Mouse (Mus musculus): ENCODE data around the gene Ttc30a2.
"Not testable (repeated sequence)": the region's sequence is repeated elsewhere in the genome, so short reads cannot be mapped to it uniquely, and the experiment has no call there.

Ttc30a2 gene

DNA sequence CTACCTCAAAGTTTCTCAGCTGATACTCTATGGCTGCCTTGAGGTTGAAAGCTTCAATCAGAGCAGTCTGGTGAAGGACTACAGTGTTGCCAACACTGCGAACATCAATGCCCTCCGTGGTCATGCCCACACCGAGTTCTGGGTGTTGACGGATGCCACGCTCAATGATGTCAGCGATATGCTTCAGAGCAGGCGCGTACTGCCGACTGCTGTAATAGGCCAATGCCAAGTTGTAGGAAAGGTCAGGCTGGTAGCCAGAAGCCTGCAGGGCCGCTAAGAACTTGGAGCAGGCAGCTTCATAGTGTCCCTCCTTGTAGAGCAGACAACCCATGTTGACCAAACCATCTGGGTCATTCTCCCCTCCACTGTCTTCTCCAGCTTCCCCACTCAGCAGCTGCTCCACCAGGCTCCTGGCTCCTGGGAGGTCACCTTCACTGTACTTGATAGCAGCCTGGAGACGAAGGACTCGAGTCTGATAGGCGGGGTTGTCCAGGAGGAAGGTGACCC, 3.0 kb upstream of the Ttc30a2 start:
- DNase-seq, result not testable (repeated sequence)

DNA sequence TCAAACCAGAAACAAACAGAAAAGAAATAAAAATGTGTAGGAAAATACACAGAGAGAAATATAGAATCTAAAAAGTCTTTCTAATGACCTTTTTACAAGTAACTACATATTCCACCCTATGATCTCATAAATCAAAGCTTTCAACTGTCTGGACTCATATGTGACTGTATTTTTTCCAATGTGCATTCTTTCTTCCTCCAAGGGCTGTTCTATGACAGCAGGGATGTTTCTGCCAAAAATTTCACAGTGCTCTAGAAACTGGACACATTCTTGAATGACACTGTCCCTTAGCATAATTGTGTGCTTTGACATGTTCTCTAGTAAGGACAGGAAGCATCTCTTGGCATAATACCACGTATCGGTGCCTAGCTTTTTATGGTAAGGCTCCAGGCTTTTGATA, 1.9 kb downstream of the Ttc30a2 start:
- not testable (repeated sequence) for DNase-seq

DNA sequence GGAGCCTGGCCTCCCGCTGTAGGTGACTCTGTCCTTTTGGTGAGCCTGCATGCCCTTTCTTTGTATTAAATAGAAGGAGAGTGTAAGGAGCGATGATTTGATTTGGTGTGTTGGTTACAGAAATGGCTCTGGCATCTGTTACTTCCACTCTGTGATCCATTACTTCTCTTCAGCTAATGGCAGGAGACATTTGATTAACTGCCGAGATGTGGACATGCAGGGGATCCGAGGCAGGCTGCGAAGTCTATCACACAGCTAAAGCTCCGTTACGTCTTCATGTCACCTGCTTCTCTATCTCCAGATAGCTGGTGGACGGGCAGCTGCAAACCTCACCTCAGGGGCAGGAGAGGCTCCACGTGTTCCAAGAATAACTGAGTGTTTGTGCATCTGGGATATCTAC, 3.8 kb downstream of the Ttc30a2 start:
- no peak for DNase-seq

- DNase-seq, result peak; percentile 78
These were observed 13.0 kb downstream of the Ttc30a2 start for GRCm38 (mm10) chr2:75964972-75965371.

GRCm38 (mm10) chr2:75964512-75964911, 13.5 kb downstream of the Ttc30a2 start:
- peak; percentile 66 for DNase-seq

DNA sequence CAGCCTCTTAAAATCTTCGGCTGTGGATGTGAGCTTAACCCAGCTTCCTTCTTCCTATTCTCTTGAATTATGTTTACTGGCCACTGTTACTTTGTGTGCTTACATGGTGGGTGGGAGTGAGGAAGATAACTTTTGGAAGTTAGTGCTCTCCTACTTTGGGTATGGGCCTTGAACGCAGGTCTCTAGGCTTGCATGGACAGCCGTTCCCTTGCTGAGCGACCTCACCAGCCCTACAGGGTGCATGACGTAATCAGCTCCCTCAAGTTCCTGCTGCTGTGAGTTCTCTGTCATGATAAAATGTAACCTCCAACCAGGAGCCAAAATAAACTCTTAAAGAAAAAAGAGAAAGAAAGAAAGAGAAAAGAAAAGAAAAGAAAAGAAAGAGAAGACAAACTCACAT, 13.9 kb downstream of the Ttc30a2 start:
- DNase-seq, result no peak

- DNase-seq, result peak; percentile 5
These were observed 14.6 kb downstream of the Ttc30a2 start for GRCm38 (mm10) chr2:75963211-75963840.

DNA sequence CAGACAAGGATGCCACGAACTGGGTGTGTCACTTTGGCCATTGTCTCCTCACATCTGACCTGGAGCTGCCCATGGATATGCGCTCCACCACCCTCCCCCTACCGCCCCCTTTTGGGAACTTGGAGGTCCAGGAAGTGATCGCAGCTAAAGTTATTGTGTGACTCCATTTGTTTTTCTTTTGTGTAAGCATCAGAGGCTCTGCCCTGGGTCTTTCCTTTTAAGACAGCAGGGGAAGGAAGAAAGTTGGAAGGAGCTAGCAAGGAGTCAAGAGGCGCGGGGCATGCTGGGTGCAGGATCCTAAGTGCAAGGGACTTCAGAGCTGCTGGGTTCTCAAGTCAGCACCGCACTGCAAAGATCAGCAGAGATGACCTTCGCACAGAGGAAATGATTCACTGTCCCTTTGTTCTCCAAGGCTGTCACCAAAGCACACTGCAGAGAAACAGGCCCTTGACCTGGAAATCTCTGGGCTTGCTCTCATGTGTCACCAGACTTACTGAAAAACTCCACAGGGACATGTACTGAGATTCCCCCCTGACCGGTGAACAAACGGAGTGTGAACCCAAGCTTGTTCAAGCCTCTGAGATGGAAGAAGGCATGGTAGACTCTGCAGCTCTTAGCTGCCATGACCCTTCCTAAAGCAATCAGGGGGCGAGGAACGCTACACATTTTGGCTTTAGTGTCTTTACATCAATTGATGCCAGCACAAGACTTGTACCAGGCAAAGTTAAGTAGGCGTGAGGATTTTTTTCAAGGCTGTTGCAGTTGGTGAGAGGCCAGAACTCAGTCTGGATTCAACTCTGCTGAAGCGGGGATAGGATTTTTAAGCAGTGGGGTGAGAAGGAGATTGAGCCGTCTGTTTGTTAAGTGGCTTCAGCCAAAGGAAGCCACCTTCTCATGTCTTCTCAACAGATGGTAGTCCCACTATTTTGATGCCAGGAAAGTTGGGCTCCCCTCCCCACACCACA, 17.3 kb downstream of the Ttc30a2 start:
- DNase-seq, result peak; percentile 50

- peak; percentile 66 for DNase-seq
These were observed 18.1 kb downstream of the Ttc30a2 start for GRCm38 (mm10) chr2:75959850-75960365.

DNA sequence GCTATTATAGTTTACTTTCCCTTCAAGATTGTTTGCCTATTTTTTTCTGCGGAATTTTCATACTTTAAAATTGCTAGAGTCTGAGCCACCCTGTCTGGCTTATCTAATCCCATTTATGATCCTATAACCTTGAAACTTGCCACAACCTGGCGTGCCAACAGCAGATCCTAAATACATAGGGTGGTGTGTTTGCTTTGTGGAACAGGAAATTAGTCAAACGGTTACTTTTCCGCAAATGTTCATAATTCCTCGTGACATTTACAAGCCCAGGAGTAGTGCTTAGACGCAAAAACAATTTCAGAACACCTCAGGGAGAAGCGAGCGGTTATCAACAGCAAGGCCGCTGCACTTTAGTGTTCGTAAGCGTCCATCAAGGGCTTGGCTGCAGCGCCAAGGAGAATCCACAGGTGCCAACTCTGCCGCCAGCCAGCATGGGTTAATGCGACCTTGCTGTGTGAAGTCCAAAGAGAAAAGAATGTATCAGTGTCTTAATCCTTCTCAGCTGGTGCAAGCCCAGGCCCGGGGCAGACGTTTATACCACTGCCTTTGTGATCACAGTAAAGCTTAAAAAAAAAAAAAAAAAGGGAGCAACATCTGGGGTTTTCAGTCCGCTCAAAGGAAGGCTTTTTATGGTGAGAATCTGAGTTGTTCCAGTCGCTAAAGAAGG, 18.7 kb downstream of the Ttc30a2 start:
- DNase-seq, result peak; percentile 74

DNA sequence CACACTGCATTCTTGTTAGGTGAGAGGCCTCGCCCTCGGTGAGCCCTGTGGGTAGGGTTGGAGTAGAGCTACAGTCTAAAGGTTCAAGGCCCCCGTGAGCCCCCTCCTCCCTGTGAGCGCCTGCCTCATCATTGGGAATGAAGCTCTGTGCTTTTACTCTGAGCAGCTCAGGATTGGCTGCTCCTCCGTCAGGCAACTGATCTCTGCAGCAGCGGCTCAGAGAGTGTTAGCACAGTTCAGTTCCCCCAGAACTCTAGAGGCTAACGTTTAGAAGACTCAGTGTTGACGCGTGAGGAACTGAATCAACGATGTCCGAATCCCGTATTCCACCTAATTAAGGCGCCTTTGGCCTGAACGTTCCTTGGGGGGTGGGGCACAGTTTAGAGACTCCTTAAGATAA, 22.3 kb downstream of the Ttc30a2 start:
- peak; percentile 2 for DNase-seq

DNA sequence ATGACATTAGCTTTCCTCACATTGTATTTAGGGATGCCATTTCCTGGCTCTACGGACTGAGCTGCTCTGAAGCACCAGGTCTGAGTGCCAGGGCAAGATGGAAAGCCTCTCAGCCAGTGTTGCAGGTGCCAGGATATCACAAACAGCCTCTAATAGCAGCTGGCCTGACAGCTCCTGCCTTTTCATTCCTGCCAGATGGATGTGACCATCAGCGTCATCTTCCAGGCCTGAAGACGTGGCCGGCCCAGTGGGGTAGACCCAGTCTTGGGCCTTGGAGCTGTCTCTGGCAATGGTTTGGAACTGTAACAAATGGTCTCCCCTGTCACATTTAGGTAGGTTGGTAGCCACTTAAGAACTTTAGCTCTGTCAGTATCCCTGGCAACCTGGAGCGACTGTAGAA, 24.6 kb downstream of the Ttc30a2 start:
- no peak for DNase-seq

GRCm38 (mm10) chr2:75950685-75951084, 27.3 kb downstream of the Ttc30a2 start:
- DNase-seq, result no peak

DNA sequence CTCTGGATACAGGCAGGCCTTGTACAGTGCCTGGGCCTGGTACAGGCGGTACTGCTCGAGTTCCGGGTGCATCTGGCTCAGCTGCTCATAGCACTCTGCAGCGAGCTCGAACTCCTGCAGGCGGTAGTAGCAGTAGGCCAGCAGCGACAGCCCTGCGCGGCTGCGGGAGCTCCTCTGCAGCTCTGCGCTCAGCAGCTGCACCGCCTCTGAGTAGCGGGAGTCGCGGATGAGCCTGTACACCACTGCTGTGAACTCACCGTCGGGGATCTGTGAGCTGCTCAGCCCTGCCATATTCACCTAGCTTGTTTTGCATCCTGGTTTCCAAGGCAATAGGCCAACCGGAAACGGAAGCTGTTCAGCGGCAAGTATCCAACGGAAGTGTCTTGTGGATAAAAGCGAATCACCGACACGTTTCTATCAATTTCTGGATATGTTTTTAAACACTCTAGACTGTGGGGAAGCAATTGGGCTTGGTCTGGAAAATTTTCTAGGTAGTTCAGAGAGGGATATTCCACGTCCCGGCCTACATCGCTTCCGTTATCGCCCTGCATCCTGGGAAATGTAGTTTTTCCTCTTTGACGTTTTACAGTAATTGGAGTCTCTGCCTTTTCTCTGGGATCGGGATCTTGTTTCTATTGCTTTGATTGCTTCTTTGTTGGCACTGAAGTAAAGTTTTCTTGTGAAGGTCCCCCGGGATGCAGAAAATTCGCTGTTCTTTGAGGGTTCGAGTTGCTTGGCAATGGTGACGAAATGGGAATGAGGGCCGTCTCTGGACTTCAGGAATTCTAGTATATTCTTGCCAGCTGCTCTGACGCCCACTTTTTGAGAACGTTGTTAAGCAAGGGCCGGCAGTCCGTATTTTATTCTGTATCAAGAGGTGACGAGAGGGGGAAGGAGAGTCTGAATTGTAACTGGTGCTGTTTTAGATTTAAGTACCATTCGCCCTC, 39.6 kb downstream of the Ttc30a2 start, which contains the start of gene Ttc30b:
TSS of gene Ttc30b (minus strand) at position 469 of the 947 bp plus-strand sequence.
- DNase-seq, result peak; percentile 94

DNA sequence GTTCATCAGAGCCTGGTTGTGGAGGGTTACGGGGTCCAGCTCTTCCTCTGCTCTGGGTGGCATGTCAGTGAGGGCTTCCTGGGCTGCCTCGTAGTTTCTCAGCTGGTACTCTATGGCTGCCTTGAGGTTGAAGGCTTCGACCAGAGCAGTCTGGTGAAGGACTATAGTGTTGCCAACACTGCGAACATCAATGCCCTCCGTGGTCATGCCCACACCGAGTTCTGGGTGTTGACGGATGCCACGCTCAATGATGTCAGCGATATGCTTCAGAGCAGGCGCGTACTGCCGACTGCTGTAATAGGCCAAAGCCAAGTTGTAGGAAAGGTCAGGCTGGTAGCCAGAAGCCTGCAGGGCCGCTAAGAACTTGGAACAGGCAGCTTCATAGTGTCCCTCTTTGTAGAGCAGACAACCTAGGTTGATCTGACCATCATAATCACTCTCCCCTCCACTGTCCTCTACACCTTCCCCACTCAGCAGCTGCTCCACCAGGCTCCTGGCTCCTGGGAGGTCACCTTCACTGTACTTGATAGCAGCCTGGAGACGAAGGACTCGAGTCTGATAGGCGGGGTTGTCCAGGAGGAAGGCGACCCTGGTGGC, 40.4 kb downstream of the Ttc30a2 start:
- DNase-seq, result not testable (repeated sequence)

DNA sequence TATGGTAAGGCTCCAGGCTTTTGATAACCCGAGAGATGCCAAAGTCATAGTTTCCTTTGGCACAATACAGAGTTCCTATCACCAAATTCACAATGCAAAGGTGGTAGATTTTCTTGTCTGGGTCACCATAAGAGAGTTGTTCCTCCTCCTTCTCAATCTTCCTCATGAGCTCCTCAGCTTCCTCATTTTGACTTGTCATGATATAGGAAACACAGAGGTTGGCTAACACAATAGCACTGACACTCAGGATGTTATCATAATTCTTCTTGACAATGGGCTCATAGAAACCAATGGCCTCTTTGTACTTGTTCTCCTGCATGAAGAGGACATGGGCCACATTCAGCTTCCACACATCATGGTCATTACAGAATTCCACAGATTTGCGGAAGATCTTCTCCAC, 41.3 kb downstream of the Ttc30a2 start:
- DNase-seq, result not testable (repeated sequence)

DNA sequence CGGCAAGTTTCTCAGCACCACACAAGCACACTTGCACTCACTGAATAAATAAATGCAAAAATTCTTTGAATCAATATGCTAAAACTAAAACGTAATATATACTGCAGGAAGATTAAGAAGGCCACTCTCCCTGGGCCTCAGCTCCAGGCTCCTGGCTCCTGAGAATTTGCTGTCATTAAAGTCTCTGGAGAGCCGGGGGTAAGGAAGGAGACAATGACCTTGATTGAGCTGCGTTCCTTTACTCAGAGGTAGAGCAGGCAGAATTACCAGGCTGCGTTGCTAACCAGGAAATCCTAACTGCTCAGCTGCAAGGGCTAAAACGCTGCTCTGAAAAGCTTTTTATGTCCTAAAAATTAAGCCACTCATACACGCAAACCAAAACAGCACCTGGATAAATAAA, 44.4 kb downstream of the Ttc30a2 start:
- no peak for DNase-seq

GRCm38 (mm10) chr2:75930941-75931340, 47.0 kb downstream of the Ttc30a2 start:
- no peak for DNase-seq

GRCm38 (mm10) chr2:75929786-75930444, 48.1 kb downstream of the Ttc30a2 start:
- DNase-seq, result no peak

GRCm38 (mm10) chr2:75929141-75929540, 48.8 kb downstream of the Ttc30a2 start:
- DNase-seq, result no peak

- no peak for DNase-seq
These were observed 50.0 kb downstream of the Ttc30a2 start for GRCm38 (mm10) chr2:75928011-75928410.
